Mouse (Mus musculus) central nervous system, embryonic 18 days (tissue): ENCODE data around the gene Gm12394. TPM values are rescaled to one million over a fixed set of nuclear protein-coding genes. Genes with fewer than 3 reads are reported as not detected.

Source experiments
- polyA plus RNA-seq: library from polyadenylated mRNA; depleted of rRNA; stranded (reverse); fragments of >200 nt; gene quantifications from 2 replicates; pipeline ENCODE4 v1.2.3, GENCODE M21; 2012; rRNA removed

Gene Gm12394
- 0.12 TPM in 2 replicates for polyA plus RNA-seq

GRCm38 (mm10) chr4:42856671-42857070 is at the start of gene Gm12394:
Gene Gm12394 (minus strand): TSS chr4:42856771.

DNA sequence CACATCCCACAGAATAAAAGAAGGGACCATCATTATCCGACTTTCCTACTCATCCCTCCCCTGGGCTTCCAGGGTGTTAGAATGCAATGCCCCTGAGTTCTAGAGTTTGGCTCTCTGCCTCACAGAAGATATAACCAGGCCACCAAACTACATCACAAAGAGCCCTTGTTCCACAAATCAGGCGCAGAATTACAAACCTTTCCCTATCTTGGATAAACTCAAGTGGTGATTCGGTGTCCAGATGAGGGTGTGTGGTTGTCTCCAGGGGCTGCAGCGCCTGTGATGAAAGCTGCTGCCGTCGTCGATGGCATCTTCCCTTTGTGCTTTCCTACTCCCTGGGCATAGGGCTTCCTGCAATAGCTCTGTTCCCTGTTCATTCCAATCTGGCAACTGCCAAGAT is 17.6 kb upstream of the Gm12394 start, which contains the start of gene Fam205c:
Gene Fam205c, minus strand, starts transcription at position 101 of the 400 bp plus-strand sequence.

DNA sequence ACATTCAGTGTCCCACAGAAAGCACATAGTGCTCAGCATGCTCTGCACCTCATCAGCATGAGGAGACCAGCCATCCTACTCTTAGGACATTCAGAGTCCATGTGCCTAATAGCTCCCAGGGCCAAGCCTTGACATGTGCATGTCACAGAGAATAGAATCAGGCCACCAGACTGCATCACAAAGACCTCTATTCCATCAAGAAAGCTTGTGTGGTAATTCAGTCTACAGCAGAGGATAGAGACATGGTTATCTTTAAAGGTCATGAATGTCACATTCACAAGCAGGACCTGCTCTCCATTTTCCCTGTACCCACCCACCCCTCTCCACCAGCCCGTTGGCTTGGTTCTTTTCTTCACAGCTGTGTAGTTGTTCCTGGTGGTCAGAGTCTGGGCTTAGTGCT is 2.8 kb downstream of the Gm12394 start, which contains the start of gene Fam205a1:
Gene Fam205a1, minus strand, starts transcription at position 101 of the 400 bp plus-strand sequence.

DNA sequence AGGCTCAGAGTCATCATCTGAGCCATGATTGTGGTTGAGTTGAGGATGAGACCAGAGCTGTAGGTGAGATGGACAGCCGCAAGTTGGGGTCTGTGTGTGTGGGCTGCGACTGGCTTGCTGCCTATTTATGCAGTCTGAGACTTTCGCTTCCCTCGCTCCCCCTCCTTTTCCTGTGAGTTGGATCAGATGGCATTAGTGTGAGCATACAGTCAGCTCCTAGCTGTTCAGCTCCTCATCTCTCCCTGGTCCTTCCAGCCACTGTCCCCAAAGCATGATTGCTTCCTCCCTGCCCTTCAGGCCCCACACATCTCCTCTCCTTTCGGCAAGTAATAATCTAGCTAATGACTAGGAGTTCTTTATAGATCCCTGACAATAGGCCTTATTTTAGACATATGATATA is 82.7 kb downstream of the Gm12394 start, which contains the start of gene Ccl21a:
Gene Ccl21a, minus strand, starts transcription at position 101 of the 400 bp plus-strand sequence.

GRCm38 (mm10) chr4:42756477-42756876 is 100.1 kb downstream of the Gm12394 start, which contains the start of gene Ccl19:
Gene Ccl19 (minus strand): TSS chr4:42756577.

GRCm38 (mm10) chr4:42735245-42735644 is 121.3 kb downstream of the Gm12394 start, which contains the start of gene 4930578G10Rik:
Gene 4930578G10Rik (plus strand): TSS chr4:42735545.

Other genes with a start within 250 kb of the Gm12394 start
- gene Gm10591, start 244.6 kb downstream of the Gm12394 start, polyA plus RNA-seq, result not detected in 2 replicates
- 0.24 TPM in 1 of 2 replicates, not detected in the other for gene Gm2564, start 227.1 kb downstream of the Gm12394 start, polyA plus RNA-seq
- gene Ccl27b, start 201.5 kb downstream of the Gm12394 start, polyA plus RNA-seq, result 1.7 and 3.6 TPM in 2 replicates
- 0.05 and 0.11 TPM in 2 replicates for gene Il11ra2, start 194.9 kb downstream of the Gm12394 start, polyA plus RNA-seq
- 0.17 and 0.22 TPM in 2 replicates for gene 4930578G10Rik, start 121.2 kb downstream of the Gm12394 start, polyA plus RNA-seq
- gene Ccl19, start 100.2 kb downstream of the Gm12394 start, polyA plus RNA-seq, result 0.19 and 0.23 TPM in 2 replicates
- 0.40 and 0.76 TPM in 2 replicates for gene Ccl21a, start 82.8 kb downstream of the Gm12394 start, polyA plus RNA-seq
- 0.01 and 0.03 TPM in 2 replicates for gene Fam205a1, start 2.9 kb downstream of the Gm12394 start, polyA plus RNA-seq
- not detected in 2 replicates for gene Fam205c, start 17.5 kb upstream of the Gm12394 start, polyA plus RNA-seq
- 83.6 and 94.1 TPM in 2 replicates for gene Phf24, start 59.9 kb upstream of the Gm12394 start, polyA plus RNA-seq
- gene Dnajb5, start 93.0 kb upstream of the Gm12394 start, polyA plus RNA-seq, result 73.4 and 84.6 TPM in 2 replicates
- 0.19 and 0.23 TPM in 2 replicates for gene 1700022I11Rik, start 112.8 kb upstream of the Gm12394 start, polyA plus RNA-seq
- 242 and 246 TPM in 2 replicates for gene Vcp, start 143.7 kb upstream of the Gm12394 start, polyA plus RNA-seq
- gene Fancg, start 153.7 kb upstream of the Gm12394 start, polyA plus RNA-seq, result 45.5 and 47.3 TPM in 2 replicates
- 23.3 and 27.1 TPM in 2 replicates for gene Pigo, start 169.0 kb upstream of the Gm12394 start, polyA plus RNA-seq
- 121 and 135 TPM in 2 replicates for gene Stoml2, start 174.9 kb upstream of the Gm12394 start, polyA plus RNA-seq
- gene Fam214b, start 189.4 kb upstream of the Gm12394 start, polyA plus RNA-seq, result 34.5 and 42.5 TPM in 2 replicates
- 59.2 and 60.2 TPM in 2 replicates for gene Unc13b, start 202.2 kb upstream of the Gm12394 start, polyA plus RNA-seq